Mouse (Mus musculus): ENCODE results near the gene Olfr398.

Gene Olfr398

GRCm38 (mm10) chr11:73990307-73990706 lies at the start of gene Olfr398:
TSS of gene Olfr398 (minus strand) at chr11:73990407.
- no peak for DNase-seq (ENCODE audit: low spot score)

- DNase-seq (ENCODE audit: low spot score), result no peak
Observed at GRCm38 (mm10) chr11:73993115-73993514, 2.9 kb upstream of the Olfr398 start.

DNA sequence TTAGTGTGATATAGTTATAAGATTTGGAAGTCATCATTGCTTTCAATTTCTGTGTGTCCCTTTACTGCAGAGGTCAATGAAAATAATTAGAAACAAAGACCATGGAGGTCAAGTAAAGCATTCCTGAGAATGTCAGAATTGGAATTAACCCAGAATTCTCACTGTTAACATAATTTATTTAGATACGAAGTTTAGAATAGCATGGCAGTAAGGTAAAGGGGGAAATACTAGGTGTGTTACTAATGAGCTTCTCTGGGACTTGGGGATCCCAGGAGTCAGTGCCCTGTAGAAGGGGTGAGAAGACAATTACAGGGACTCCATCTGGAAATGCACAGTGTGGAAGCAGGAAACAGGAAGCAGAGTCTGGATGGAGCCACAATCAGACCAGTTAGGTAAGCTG lies 29.7 kb downstream of the Olfr398 start, which contains the start of gene Olfr397:
Olfr397 (plus strand) TSS at position 301 of the 400 bp plus-strand sequence.
- no peak for DNase-seq (ENCODE audit: low spot score)

- no peak for DNase-seq (ENCODE audit: low spot score)
Observed at GRCm38 (mm10) chr11:73936377-73936776, 53.8 kb downstream of the Olfr398 start, which contains the start of gene Olfr23. TSS of gene Olfr23 (plus strand) at chr11:73936677.
